Mouse (Mus musculus) lung, embryonic 14.5 days (tissue): ENCODE data around the gene Socs2. TPM values are rescaled to one million over a fixed set of nuclear protein-coding genes. Genes with fewer than 3 reads are reported as not detected.

Source experiments
- ATAC-seq: fragments of 200-750 bp; cut with Nextera tagmentation; 2 replicates; pipeline ENCODE4 v1.8.0; 2017; ENCODE audit warnings: mild to moderate bottlenecking, moderate TSS enrichment, moderate library complexity; ENCODE audit not compliant: insufficient read depth
- DNase-seq: peaks from one replicate; pipeline ENCODE4 v3.0.0-alpha.2; 2015
- H3K27ac ChIP-seq: fragments of 300-500 bp; sonication (generic); 2 replicates; pipeline ENCODE4 v1.5.1; 2014; ENCODE audit warnings: low read depth, mild to moderate bottlenecking, moderate library complexity
- H3K27me3 ChIP-seq: fragments of 300-500 bp; sonication (generic); 2 replicates; pipeline ENCODE4 v1.6.1; 2014; ENCODE audit warnings: low read length, control low read depth; ENCODE audit not compliant: insufficient read depth
- H3K36me3 ChIP-seq: fragments of 300-500 bp; sonication (generic); 2 replicates; pipeline ENCODE4 v1.6.1; 2014; ENCODE audit warnings: control low read depth; ENCODE audit not compliant: insufficient read depth
- H3K4me1 ChIP-seq: fragments of 300-500 bp; sonication (generic); 2 replicates; pipeline ENCODE4 v1.6.1; 2014; ENCODE audit warnings: antibody characterized with exemption, control low read depth; ENCODE audit not compliant: insufficient read depth
- H3K4me2 ChIP-seq: fragments of 300-500 bp; sonication (generic); 2 replicates; pipeline ENCODE4 v1.6.1; 2014; ENCODE audit warnings: mild to moderate bottlenecking
- H3K4me3 ChIP-seq: fragments of 300-500 bp; sonication (generic); 2 replicates; pipeline ENCODE4 v1.5.1; 2014; ENCODE audit warnings: low read depth, low read length
- H3K9ac ChIP-seq: fragments of 300-500 bp; sonication (generic); 2 replicates; pipeline ENCODE4 v1.6.1; 2014
- H3K9me3 ChIP-seq: fragments of 300-500 bp; sonication (generic); 2 replicates; pipeline ENCODE4 v1.6.1; 2016; ENCODE audit warnings: low read depth, low read length, control low read depth
- CTCF ChIP-seq: IDR thresholded peaks from 2 replicates; pipeline ENCODE4 v1.5.1; 2016; ENCODE audit warnings: antibody characterized with exemption, low read depth
- WGBS: fragments of 180-500 bp; shearing (Covaris S2); extraction: QIAGEN DNeasy Blood & Tissue Kit; methylation state at CpG from one replicate; pipeline ENCODE4 v1.1.7; 2014; 5-methylcytosine and 5-hydroxymethylcytosine counted together
- polyA plus RNA-seq: library from polyadenylated mRNA; unstranded; fragments of >200 nt; fragmentation: Nextera tagmentation; extraction: Ambion mirVana; gene quantifications from 2 replicates; pipeline ENCODE4 v1.2.1, GENCODE M21; 2014

Gene Socs2
- polyA plus RNA-seq, 1 experiment from 2014 or later, result 124 TPM

GRCm38 (mm10) chr10:95404774-95405173 is 12.2 kb downstream of the Socs2 start:
- Histone ChIP-seq H3K27me3 (no peaks in the 10 kb centered on the region), H3K4me1 (0 out of 2 replicates have a peak, but pooled peaks cover 6% of the 10 kb centered on the region), H3K27ac (no peak overlapping the region), H3K4me2 (no peak overlapping the region), H3K36me3 (0 out of 2 replicates have a peak, but pooled peaks cover 16% of the 10 kb centered on the region), H3K9me3 (no peaks in the 10 kb centered on the region), H3K4me3 (no peak overlapping the region), H3K9ac (no peak overlapping the region)
- no peak for TF ChIP-seq CTCF
- DNase-seq (no peak), ATAC-seq (no peak)
- WGBS, result 77% methylated on average over 2 of the region's 2 CpGs

GRCm38 (mm10) chr10:95399689-95400354 is 17.2 kb downstream of the Socs2 start:
- Histone ChIP-seq H3K27me3 (no peaks in the 10 kb centered on the region), H3K36me3 (0 out of 2 replicates have a peak, but pooled peaks cover 12% of the 10 kb centered on the region), H3K9me3 (no peaks in the 10 kb centered on the region), H3K4me3 (no peak overlapping the region), H3K9ac (no peak overlapping the region), H3K4me2 (peak overlapping the region; percentile 70), H3K27ac (peak overlapping the region; percentile 48), H3K4me1 (peaks cover 11% of the 10 kb centered on the region; the same call in 1 of the 2 replicates)
- DNase-seq, result peak; percentile 80
- 17% methylated on average over 13 of the region's 13 CpGs for WGBS
- TF ChIP-seq CTCF, result no peak
- peak; percentile 68 for ATAC-seq

- WGBS, result 2% methylated on average over 18 of the region's 18 CpGs
- DNase-seq, result peak; percentile 52
- no peak overlapping the region for H3K27ac ChIP-seq
- peak overlapping the region; percentile 70 for H3K4me2 ChIP-seq
- ATAC-seq, result 0 out of 2 replicates have a peak, but pooled peaks have one; percentile 39
- peak overlapping the region; percentile 47 for H3K9ac ChIP-seq
- no peaks in the 10 kb centered on the region for H3K27me3 ChIP-seq
- H3K36me3 ChIP-seq, result 0 out of 2 replicates have a peak, but pooled peaks cover 11% of the 10 kb centered on the region
- peak; percentile 12; the same call in 1 of the 2 replicates for TF ChIP-seq CTCF
- peaks cover 11% of the 10 kb centered on the region; the same call in 1 of the 2 replicates for H3K4me1 ChIP-seq
- H3K4me3 ChIP-seq, result peak overlapping the region; percentile 23; the same call in 1 of the 2 replicates
- H3K9me3 ChIP-seq, result no peaks in the 10 kb centered on the region
These were observed 18.5 kb downstream of the Socs2 start for GRCm38 (mm10) chr10:95398489-95398888.

DNA sequence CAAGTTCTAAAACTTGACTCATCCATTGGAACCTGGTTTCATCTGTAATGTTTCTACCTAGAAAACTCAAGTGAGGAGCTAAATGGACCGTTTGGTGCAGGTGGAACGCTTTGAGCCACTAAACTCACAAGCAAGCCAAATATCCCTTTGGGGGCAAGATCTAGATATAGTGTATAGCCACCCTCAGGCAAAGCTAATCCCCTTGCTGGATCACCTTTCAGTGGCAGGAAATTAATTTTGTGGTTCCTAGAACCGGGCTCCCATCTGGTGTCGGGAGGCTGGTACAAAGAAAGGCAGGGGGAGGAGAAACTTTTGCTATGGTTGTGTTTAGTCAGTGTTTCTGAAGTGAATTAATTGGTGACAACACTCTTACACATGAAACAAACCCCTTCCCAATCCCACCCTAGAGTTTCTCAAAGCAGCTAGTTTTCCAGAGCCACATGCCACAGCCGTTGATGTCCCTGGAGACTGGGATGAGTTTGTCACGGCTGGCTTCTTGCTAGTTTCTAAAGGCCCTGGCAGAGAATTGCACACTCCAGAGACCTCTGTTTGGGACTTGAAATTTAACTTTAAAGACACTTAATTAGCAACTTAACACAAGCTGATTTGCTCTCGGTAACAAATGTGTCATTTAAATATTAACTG is 19.7 kb downstream of the Socs2 start:
- ATAC-seq (no peak), DNase-seq (no peak)
- Histone ChIP-seq H3K4me1 (peaks cover 11% of the 10 kb centered on the region; the same call in 1 of the 2 replicates), H3K27me3 (no peaks in the 10 kb centered on the region), H3K36me3 (0 out of 2 replicates have a peak, but pooled peaks cover 8% of the 10 kb centered on the region), H3K9ac (no peak overlapping the region), H3K4me3 (no peak overlapping the region), H3K27ac (no peak overlapping the region), H3K4me2 (no peak overlapping the region), H3K9me3 (no peaks in the 10 kb centered on the region)
- 53% methylated on average over 7 of the region's 7 CpGs for WGBS
- TF ChIP-seq CTCF, result no peak

GRCm38 (mm10) chr10:95396356-95396755 is 20.6 kb downstream of the Socs2 start:
- no peak overlapping the region for H3K4me3 ChIP-seq
- H3K4me2 ChIP-seq, result no peak overlapping the region
- no peak for TF ChIP-seq CTCF
- ATAC-seq, result no peak
- no peak for DNase-seq
- H3K27me3 ChIP-seq, result no peaks in the 10 kb centered on the region
- WGBS, result 72% methylated on average over 8 of the region's 8 CpGs
- no peaks in the 10 kb centered on the region for H3K9me3 ChIP-seq
- 0 out of 2 replicates have a peak, but pooled peaks cover 3% of the 10 kb centered on the region for H3K36me3 ChIP-seq
- no peak overlapping the region for H3K9ac ChIP-seq
- no peak overlapping the region for H3K27ac ChIP-seq
- peaks cover 11% of the 10 kb centered on the region; the same call in 1 of the 2 replicates for H3K4me1 ChIP-seq

DNA sequence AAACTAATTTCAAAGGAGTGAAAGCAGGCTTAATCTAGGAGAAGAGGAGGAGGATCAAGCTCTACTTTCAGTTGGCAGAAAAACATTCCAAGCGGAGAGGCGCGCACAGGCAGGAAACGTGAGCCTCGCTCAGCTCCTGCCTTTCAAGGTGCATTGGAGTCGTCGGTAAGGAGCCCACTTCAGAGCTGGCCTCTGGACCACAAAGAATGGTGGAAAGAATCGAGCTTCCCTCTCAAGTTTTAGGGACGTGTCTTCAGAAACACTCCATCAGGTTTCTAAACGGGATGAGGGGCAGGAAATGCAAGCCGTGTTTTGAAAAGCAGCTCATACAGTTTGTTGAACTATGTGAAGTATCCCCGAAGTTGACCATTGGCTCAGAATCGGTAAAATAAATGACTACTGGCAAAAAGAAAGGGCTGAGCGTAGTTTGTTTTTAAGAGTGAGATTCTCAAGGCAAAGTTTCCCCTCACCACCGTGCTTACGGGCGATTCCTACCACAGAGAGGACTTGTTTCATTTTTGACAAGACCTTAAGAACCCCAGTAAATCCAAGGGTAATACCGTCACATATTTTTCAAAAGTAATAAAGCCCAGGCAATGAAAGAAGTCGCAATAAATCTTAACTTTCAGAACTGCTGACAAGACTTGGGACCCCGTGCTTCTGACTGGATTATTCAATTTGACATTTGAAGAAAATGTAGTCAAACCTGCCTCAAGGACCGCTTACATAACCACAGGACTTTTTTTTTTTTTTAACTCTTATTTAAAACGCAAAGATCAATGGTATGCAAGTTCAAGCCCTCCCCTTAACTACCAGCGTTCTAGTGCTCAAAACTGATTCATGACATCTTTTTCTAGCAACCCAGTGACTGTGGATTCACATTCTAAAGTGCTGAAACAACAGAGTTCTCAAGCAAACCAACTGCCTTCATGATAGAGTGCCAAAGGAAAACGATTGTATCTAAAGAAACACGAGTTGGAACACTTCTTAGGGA is 21.9 kb downstream of the Socs2 start:
- WGBS, result 17% methylated on average over 25 of the region's 25 CpGs
- Histone ChIP-seq H3K9ac (peak overlapping the region; percentile 13), H3K4me1 (peaks cover 8% of the 10 kb centered on the region; the same call in 1 of the 2 replicates), H3K27me3 (no peaks in the 10 kb centered on the region), H3K4me2 (peak overlapping the region; percentile 58), H3K36me3 (no peaks in the 10 kb centered on the region), H3K9me3 (no peaks in the 10 kb centered on the region), H3K27ac (peak overlapping the region; percentile 69; the same call in 1 of the 2 replicates), H3K4me3 (peak overlapping the region; percentile 18)
- ATAC-seq (0 out of 2 replicates have a peak, but pooled peaks have one; percentile 38), DNase-seq (peak; percentile 54)
- no peak for TF ChIP-seq CTCF
